Mouse (Mus musculus): Measurements from ENCODE around the gene Cnn2. TPM values are rescaled to one million over a fixed set of nuclear protein-coding genes. Genes with fewer than 3 reads are reported as not detected.
A peak's percentile ranks its signal among the peaks of the same experiment; 100 is the strongest.

The Cnn2 gene
- polyA plus RNA-seq, 1 experiment from 2014 or later = 264 TPM

GRCm38 (mm10) chr10:80011740-80012139 is 23.4 kb downstream of the Cnn2 start:
- Histone ChIP-seq H3K4me2 (no peak overlapping the region), H3K4me1 (peaks cover 11% of the 10 kb centered on the region), H3K27ac (replicated peaks) (no peak overlapping the region), H3K36me3 (peaks cover 39% of the 10 kb centered on the region), H3K9me3 (peaks cover 22% of the 10 kb centered on the region), H3K4me3 (no peak overlapping the region), H3K9ac (no peak overlapping the region), H3K27me3 (replicated peaks) (peaks cover 52% of the 10 kb centered on the region)
- no peak for ATAC-seq (ENCODE audit: extremely low read depth, insufficient number of reproducible peaks, low FRiP score, low TSS enrichment)
- 83% methylated on average over 6 of the region's 6 CpGs for WGBS

- H3K27ac ChIP-seq (replicated peaks) = no peak overlapping the region
- no peak overlapping the region for H3K4me2 ChIP-seq
- H3K9ac ChIP-seq = no peak overlapping the region
- H3K4me3 ChIP-seq = no peak overlapping the region
- peaks cover 22% of the 10 kb centered on the region for H3K9me3 ChIP-seq
- peaks cover 57% of the 10 kb centered on the region for H3K27me3 ChIP-seq (replicated peaks)
- no peak for ATAC-seq (ENCODE audit: extremely low read depth, insufficient number of reproducible peaks, low FRiP score, low TSS enrichment)
- 43% methylated on average over 25 of the region's 25 CpGs for WGBS
- H3K36me3 ChIP-seq = peaks cover 33% of the 10 kb centered on the region
- H3K4me1 ChIP-seq = peaks cover 15% of the 10 kb centered on the region
Observed at GRCm38 (mm10) chr10:80013609-80014008, 25.2 kb downstream of the Cnn2 start.

GRCm38 (mm10) chr10:80014484-80015290 is 26.3 kb downstream of the Cnn2 start:
- 24% methylated on average over 28 of the region's 28 CpGs for WGBS
- H3K27me3 ChIP-seq (replicated peaks) = peaks cover 57% of the 10 kb centered on the region
- H3K4me2 ChIP-seq = no peak overlapping the region
- H3K9me3 ChIP-seq = peaks cover 21% of the 10 kb centered on the region
- no peak overlapping the region for H3K9ac ChIP-seq
- H3K4me1 ChIP-seq = peaks cover 26% of the 10 kb centered on the region
- no peak for ATAC-seq (ENCODE audit: extremely low read depth, insufficient number of reproducible peaks, low FRiP score, low TSS enrichment)
- H3K4me3 ChIP-seq = 0 out of 2 replicates have a peak overlapping the region, but pooled peaks have one; percentile 1
- no peak overlapping the region for H3K27ac ChIP-seq (replicated peaks)
- H3K36me3 ChIP-seq = peaks cover 22% of the 10 kb centered on the region

- H3K9ac ChIP-seq = no peak overlapping the region
- WGBS = 59% methylated on average over 10 of the region's 10 CpGs
- H3K27ac ChIP-seq (replicated peaks) = no peak overlapping the region
- ATAC-seq (ENCODE audit: extremely low read depth, insufficient number of reproducible peaks, low FRiP score, low TSS enrichment) = no peak
- H3K4me1 ChIP-seq = peaks cover 35% of the 10 kb centered on the region
- no peak overlapping the region for H3K4me2 ChIP-seq
- H3K4me3 ChIP-seq = no peak overlapping the region
- peaks cover 12% of the 10 kb centered on the region; the same call in 1 of the 2 replicates for H3K9me3 ChIP-seq
- peaks cover 13% of the 10 kb centered on the region for H3K36me3 ChIP-seq
- H3K27me3 ChIP-seq (replicated peaks) = peaks cover 57% of the 10 kb centered on the region
Observed at GRCm38 (mm10) chr10:80015583-80015982, 27.2 kb downstream of the Cnn2 start.

DNA sequence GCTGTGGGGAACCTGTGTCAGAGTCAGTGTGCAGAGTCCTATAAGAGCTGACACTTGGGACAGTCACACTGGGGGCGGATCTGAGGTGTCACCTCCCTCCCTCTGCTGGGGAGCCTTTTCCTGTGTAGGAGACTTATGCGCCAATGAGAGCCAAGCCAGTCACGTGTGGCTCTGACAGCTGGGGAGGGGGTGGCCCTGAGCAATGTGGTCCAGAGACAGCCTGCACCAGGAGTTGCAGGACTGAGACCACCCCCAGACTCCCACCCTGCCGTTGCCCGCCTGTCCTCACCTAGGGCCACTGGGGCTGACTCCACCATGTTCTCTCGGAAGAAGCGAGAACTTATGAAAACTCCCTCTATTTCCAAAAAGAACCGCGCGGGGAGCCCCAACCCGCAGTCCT is 28.1 kb downstream of the Cnn2 start, which contains the start of gene Arhgap45:
Gene Arhgap45 (plus strand): TSS at position 143 of the 400 bp plus-strand sequence.
- peak within 1 kb of the TSS; percentile 29 for H3K4me3 ChIP-seq
- H3K4me1 ChIP-seq = peaks cover 37% of the 10 kb centered on the region
- peaks cover 4% of the 10 kb centered on the region for H3K36me3 ChIP-seq
- no peak within 1 kb of the TSS for H3K9ac ChIP-seq
- WGBS = 61% methylated on average over 11 of the region's 11 CpGs
- no peak for ATAC-seq (ENCODE audit: extremely low read depth, insufficient number of reproducible peaks, low FRiP score, low TSS enrichment)
- no peak within 1 kb of the TSS for H3K27ac ChIP-seq (replicated peaks)
- H3K9me3 ChIP-seq = peaks cover 2% of the 10 kb centered on the region; the same call in 1 of the 2 replicates
- peaks cover 57% of the 10 kb centered on the region for H3K27me3 ChIP-seq (replicated peaks)
- no peak within 1 kb of the TSS for H3K4me2 ChIP-seq

- Histone ChIP-seq H3K9me3 (no peaks in the 10 kb centered on the region), H3K4me1 (peaks cover 37% of the 10 kb centered on the region), H3K27me3 (replicated peaks) (peaks cover 52% of the 10 kb centered on the region), H3K4me2 (no peak overlapping the region), H3K36me3 (0 out of 2 replicates have a peak, but pooled peaks cover under 1% of the 10 kb centered on the region), H3K27ac (replicated peaks) (no peak overlapping the region), H3K4me3 (peak overlapping the region; percentile 29), H3K9ac (no peak overlapping the region)
- 82% methylated on average over 10 of the region's 10 CpGs for WGBS
- ATAC-seq (ENCODE audit: extremely low read depth, insufficient number of reproducible peaks, low FRiP score, low TSS enrichment) = no peak
Observed at GRCm38 (mm10) chr10:80016931-80017330, 28.5 kb downstream of the Cnn2 start.

- H3K4me2 ChIP-seq = 0 out of 2 replicates have a peak overlapping the region, but pooled peaks have one; percentile 11
- WGBS = 60% methylated on average over 3 of the region's 3 CpGs
Observed at GRCm38 (mm10) chr10:80017361-80017760, 29.0 kb downstream of the Cnn2 start.

DNA sequence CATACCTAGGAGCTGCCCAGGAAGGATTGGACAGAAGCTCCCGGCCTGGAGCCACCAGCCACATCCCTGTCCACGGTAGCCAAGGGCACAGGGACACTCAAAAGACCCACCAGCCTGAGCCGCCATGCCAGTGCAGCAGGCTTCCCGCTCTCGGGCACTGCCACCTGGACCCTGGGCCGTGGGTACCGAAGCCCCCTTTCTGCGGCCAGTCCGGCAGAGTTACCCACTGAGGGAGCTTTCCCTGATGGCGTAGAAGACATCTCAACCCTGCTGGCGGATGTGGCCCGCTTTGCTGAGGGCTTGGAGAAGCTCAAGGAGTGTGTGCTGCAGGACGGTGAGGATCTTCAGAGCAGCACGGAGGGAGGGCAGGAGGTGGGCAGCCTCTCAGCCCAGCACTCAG is 29.4 kb downstream of the Cnn2 start:
- Histone ChIP-seq H3K36me3 (peaks cover 5% of the 10 kb centered on the region), H3K27ac (replicated peaks) (no peak overlapping the region), H3K9ac (peak overlapping the region; percentile 50; the same call in 1 of the 2 replicates), H3K4me3 (no peak overlapping the region), H3K4me1 (peaks cover 37% of the 10 kb centered on the region), H3K9me3 (no peaks in the 10 kb centered on the region), H3K4me2 (0 out of 2 replicates have a peak overlapping the region, but pooled peaks have one; percentile 11), H3K27me3 (replicated peaks) (peaks cover 44% of the 10 kb centered on the region)
- no peak for ATAC-seq (ENCODE audit: extremely low read depth, insufficient number of reproducible peaks, low FRiP score, low TSS enrichment)
- 76% methylated on average over 14 of the region's 14 CpGs for WGBS

More at GRCm38 (mm10) chr10:80017361-80017760, 29.0 kb downstream of the Cnn2 start:
- 0 out of 2 replicates have a peak, but pooled peaks cover 3% of the 10 kb centered on the region for H3K36me3 ChIP-seq
- no peak overlapping the region for H3K27ac ChIP-seq (replicated peaks)
- peaks cover 37% of the 10 kb centered on the region for H3K4me1 ChIP-seq
- H3K4me3 ChIP-seq = peak overlapping the region; percentile 29; the same call in 1 of the 2 replicates
- ATAC-seq (ENCODE audit: extremely low read depth, insufficient number of reproducible peaks, low FRiP score, low TSS enrichment) = no peak
- H3K9ac ChIP-seq = no peak overlapping the region
- no peaks in the 10 kb centered on the region for H3K9me3 ChIP-seq
- H3K27me3 ChIP-seq (replicated peaks) = peaks cover 48% of the 10 kb centered on the region

DNA sequence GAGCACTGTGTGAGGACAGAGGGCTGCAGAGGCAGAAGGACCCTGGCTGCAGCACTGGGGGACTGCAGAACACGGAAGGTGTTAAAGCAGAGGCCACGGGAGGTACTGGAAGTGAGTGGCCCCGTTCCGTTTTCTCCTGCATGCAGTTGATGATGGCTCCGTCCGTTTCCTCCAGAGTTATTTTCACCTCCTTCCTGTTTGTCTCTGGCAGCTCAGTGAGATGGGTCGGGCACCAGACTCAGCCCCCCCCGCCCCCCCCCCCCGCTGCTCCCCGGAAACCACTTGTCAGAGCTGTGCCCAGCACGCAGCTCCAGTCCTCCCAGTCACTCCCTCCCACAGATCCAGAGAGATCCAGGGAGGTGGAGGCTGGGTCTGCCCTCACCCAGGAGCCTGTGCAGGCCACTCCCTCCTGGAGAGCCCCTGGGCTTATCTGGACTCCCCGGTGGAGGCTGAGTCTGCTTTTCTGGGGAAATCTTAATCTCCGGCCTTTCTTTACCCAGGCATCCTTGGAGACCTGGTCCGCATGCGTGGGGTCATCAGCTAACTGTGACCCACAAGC is 30.4 kb downstream of the Cnn2 start:
- WGBS = 3% methylated on average over 13 of the region's 15 CpGs
- peak; percentile 37; the same call in 1 of the 2 replicates for ATAC-seq (ENCODE audit: extremely low read depth, insufficient number of reproducible peaks, low FRiP score, low TSS enrichment)
- peaks cover 33% of the 10 kb centered on the region for H3K27me3 ChIP-seq (replicated peaks)
- peak overlapping the region; percentile 76 for H3K9ac ChIP-seq
- no peaks in the 10 kb centered on the region for H3K9me3 ChIP-seq
- H3K4me1 ChIP-seq = peaks cover 37% of the 10 kb centered on the region
- H3K27ac ChIP-seq (replicated peaks) = peak overlapping the region; percentile 77
- peak overlapping the region; percentile 64 for H3K4me2 ChIP-seq
- peak overlapping the region; percentile 44 for H3K4me3 ChIP-seq
- peaks cover 10% of the 10 kb centered on the region for H3K36me3 ChIP-seq

DNA sequence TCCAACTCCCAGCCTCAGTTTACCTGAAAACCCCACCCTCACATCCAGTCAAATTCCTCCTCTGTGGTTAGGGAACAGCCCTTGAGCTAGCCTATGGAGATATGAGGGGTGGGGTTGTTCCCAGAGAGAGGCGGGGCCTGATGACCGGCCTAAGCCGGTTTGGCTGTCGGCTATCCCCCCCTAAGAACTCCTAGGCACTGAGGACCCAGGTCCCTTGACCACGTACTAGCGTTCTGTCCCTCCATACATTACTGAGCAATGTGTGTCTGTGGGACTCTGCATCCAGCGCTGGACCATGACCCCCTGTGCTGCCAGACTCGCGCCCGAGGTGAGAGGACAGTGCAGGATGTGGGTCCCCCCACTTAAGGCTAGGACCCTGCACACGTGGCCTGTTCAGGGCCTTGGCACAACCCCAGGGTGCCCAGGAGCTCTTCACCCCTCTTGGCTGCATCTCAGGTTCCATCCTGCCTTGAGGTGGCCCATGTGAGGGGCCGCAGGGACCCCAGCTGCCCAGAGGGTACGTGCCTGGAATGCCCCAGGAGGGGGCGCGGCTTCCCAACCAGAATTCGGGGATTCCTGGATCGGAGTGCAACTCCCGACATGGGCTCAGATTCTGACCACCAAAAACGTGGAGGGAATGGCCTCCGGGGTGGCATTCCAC is 31.2 kb downstream of the Cnn2 start:
- ATAC-seq (ENCODE audit: extremely low read depth, insufficient number of reproducible peaks, low FRiP score, low TSS enrichment) = peak; percentile 22; the same call in 1 of the 2 replicates
- Histone ChIP-seq H3K9me3 (no peaks in the 10 kb centered on the region), H3K4me3 (peak overlapping the region; percentile 44), H3K27ac (replicated peaks) (peak overlapping the region; percentile 77), H3K36me3 (peaks cover 10% of the 10 kb centered on the region), H3K9ac (peak overlapping the region; percentile 76), H3K4me2 (peak overlapping the region; percentile 64), H3K4me1 (peaks cover 37% of the 10 kb centered on the region), H3K27me3 (replicated peaks) (peaks cover 26% of the 10 kb centered on the region)
- 18% methylated on average over 20 of the region's 20 CpGs for WGBS

- H3K4me3 ChIP-seq = peak overlapping the region; percentile 44
- peak overlapping the region; percentile 64 for H3K4me2 ChIP-seq
- H3K9me3 ChIP-seq = no peaks in the 10 kb centered on the region
- H3K27ac ChIP-seq (replicated peaks) = peak overlapping the region; percentile 77; the same call in 1 of the 2 replicates
- peak overlapping the region; percentile 76 for H3K9ac ChIP-seq
- no peak for ATAC-seq (ENCODE audit: extremely low read depth, insufficient number of reproducible peaks, low FRiP score, low TSS enrichment)
- peaks cover 20% of the 10 kb centered on the region for H3K27me3 ChIP-seq (replicated peaks)
- WGBS = 28% methylated on average over 11 of the region's 11 CpGs
- peaks cover 10% of the 10 kb centered on the region for H3K36me3 ChIP-seq
- H3K4me1 ChIP-seq = peaks cover 37% of the 10 kb centered on the region
Observed at GRCm38 (mm10) chr10:80020191-80020590, 31.8 kb downstream of the Cnn2 start.

Measured in heart, embryonic 13.5 days (tissue).